Mouse (Mus musculus) liver, postnatal 0 days (tissue): ENCODE measurements around the gene Gkn2. TPM values are rescaled to one million over a fixed set of nuclear protein-coding genes. Genes with fewer than 3 reads are reported as not detected.
A peak's percentile ranks its signal among the peaks of the same experiment; 100 is the strongest.

ENCODE experiments used
- ATAC-seq: fragments of 200-750 bp; cut with Nextera tagmentation; 2 replicates; pipeline ENCODE4 v1.8.0; 2017; ENCODE audit warnings: mild to moderate bottlenecking, moderate library complexity
- DNase-seq: peaks from one replicate; pipeline ENCODE4 v3.0.0-alpha.2; 2016
- H3K27ac ChIP-seq: fragments of 300-500 bp; sonication (generic); 2 replicates; pipeline ENCODE4 v1.5.1; 2014; ENCODE audit warnings: antibody characterized with exemption, moderate library complexity, mild to moderate bottlenecking, low read depth
- H3K27me3 ChIP-seq: fragments of 300-500 bp; sonication (generic); 2 replicates; pipeline ENCODE4 v1.6.1; 2014; ENCODE audit warnings: low read length, control low read depth, mixed read lengths; ENCODE audit not compliant: insufficient read depth
- H3K36me3 ChIP-seq: fragments of 300-500 bp; sonication (generic); replicated peaks from 2 replicates; pipeline ENCODE4 v1.6.1; 2014; ENCODE audit warnings: mild to moderate bottlenecking, control low read depth, low read length, moderate library complexity, mixed read lengths; ENCODE audit not compliant: insufficient read depth
- H3K4me1 ChIP-seq: fragments of 300-500 bp; sonication (generic); 2 replicates; pipeline ENCODE4 v1.6.1; 2014; ENCODE audit warnings: antibody characterized with exemption, mild to moderate bottlenecking, control low read depth; ENCODE audit not compliant: insufficient read depth
- H3K4me2 ChIP-seq: fragments of 300-500 bp; sonication (generic); 2 replicates; pipeline ENCODE4 v1.6.1; 2014; ENCODE audit warnings: low read depth, mild to moderate bottlenecking, low read length, moderate library complexity, mixed read lengths
- H3K4me3 ChIP-seq: fragments of 300-500 bp; sonication (generic); 2 replicates; pipeline ENCODE4 v1.5.1; 2014; ENCODE audit warnings: low read depth, low read length
- H3K9ac ChIP-seq: fragments of 300-500 bp; sonication (generic); replicated peaks from 2 replicates; pipeline ENCODE4 v1.6.1; 2014; ENCODE audit warnings: mild to moderate bottlenecking, moderate library complexity
- H3K9me3 ChIP-seq: fragments of 300-500 bp; sonication (generic); 2 replicates; pipeline ENCODE4 v1.6.1; 2016; ENCODE audit warnings: mild to moderate bottlenecking, control low read depth, low read length, mixed read lengths
- CTCF ChIP-seq: sonication (generic); IDR thresholded peaks from 2 replicates; pipeline ENCODE4 v1.5.1; 2016; ENCODE audit warnings: antibody characterized with exemption, low read depth
- EP300 ChIP-seq: IDR thresholded peaks from 2 replicates; pipeline ENCODE4 v1.6.1; 2016; ENCODE audit warnings: antibody characterized with exemption, low read depth, mild to moderate bottlenecking
- WGBS: fragments of 180-500 bp; shearing (Covaris S2); extraction: QIAGEN DNeasy Blood & Tissue Kit; methylation state at CpG from one replicate; pipeline ENCODE4 v1.1.7; 2014; ENCODE audit not compliant: insufficient replicate concordance; 5-methylcytosine and 5-hydroxymethylcytosine counted together
- polyA plus RNA-seq: library from polyadenylated mRNA; unstranded; fragments of >200 nt; fragmentation: Nextera tagmentation; extraction: Ambion mirVana; gene quantifications from 2 replicates; pipeline ENCODE4 v1.2.1, GENCODE M21; 2015

Gene Gkn2
- not detected in 2 replicates for polyA plus RNA-seq

- DNase-seq, result no peak
- Histone ChIP-seq H3K4me1 (no peaks in the 10 kb centered on the region), H3K27me3 (no peaks in the 10 kb centered on the region), H3K9ac (no peak within 1 kb of the TSS), H3K4me2 (no peak within 1 kb of the TSS), H3K4me3 (no peak within 1 kb of the TSS), H3K36me3 (no peaks in the 10 kb centered on the region), H3K27ac (no peak within 1 kb of the TSS), H3K9me3 (no peaks in the 10 kb centered on the region)
- WGBS, result 70% methylated on average over 9 of the region's 9 CpGs
- no peak for TF ChIP-seq EP300
- no peak for TF ChIP-seq CTCF
- ATAC-seq, result no peak
Observed at GRCm38 (mm10) chr6:87373057-87373456, at the start of gene Gkn2. Gene Gkn2 (plus strand): TSS chr6:87373357.

GRCm38 (mm10) chr6:87323381-87323780, 49.8 kb upstream of the Gkn2 start:
- H3K4me2 ChIP-seq, result no peak overlapping the region
- H3K4me3 ChIP-seq, result no peak overlapping the region
- no peaks in the 10 kb centered on the region; the same call in 1 of the 2 replicates for H3K4me1 ChIP-seq
- no peak overlapping the region for H3K9ac ChIP-seq
- H3K27ac ChIP-seq, result no peak overlapping the region
- H3K36me3 ChIP-seq, result no peaks in the 10 kb centered on the region
- H3K27me3 ChIP-seq, result no peaks in the 10 kb centered on the region
- WGBS, result 58% methylated on average over 2 of the region's 2 CpGs
- DNase-seq (peak; percentile 39), ATAC-seq (no peak)
- no peaks in the 10 kb centered on the region for H3K9me3 ChIP-seq
- peak; percentile 85 for TF ChIP-seq CTCF
- TF ChIP-seq EP300, result no peak

GRCm38 (mm10) chr6:87326932-87327331, 46.2 kb upstream of the Gkn2 start:
- no peak overlapping the region for H3K4me2 ChIP-seq
- TF ChIP-seq CTCF (no peak), EP300 (no peak)
- H3K27me3 ChIP-seq, result no peaks in the 10 kb centered on the region
- 80% methylated on average over 2 of the region's 2 CpGs for WGBS
- no peak overlapping the region for H3K9ac ChIP-seq
- H3K4me3 ChIP-seq, result no peak overlapping the region
- no peak for DNase-seq
- H3K9me3 ChIP-seq, result no peaks in the 10 kb centered on the region
- peaks cover 5% of the 10 kb centered on the region; the same call in 1 of the 2 replicates for H3K4me1 ChIP-seq
- no peaks in the 10 kb centered on the region for H3K36me3 ChIP-seq
- ATAC-seq, result no peak
- H3K27ac ChIP-seq, result no peak overlapping the region

GRCm38 (mm10) chr6:87328265-87329173, 44.6 kb upstream of the Gkn2 start:
- TF ChIP-seq EP300 (no peak), CTCF (no peak)
- 68% methylated on average over 22 of the region's 22 CpGs for WGBS

GRCm38 (mm10) chr6:87332380-87332779, 40.8 kb upstream of the Gkn2 start:
- Histone ChIP-seq H3K36me3 (no peaks in the 10 kb centered on the region), H3K4me2 (no peak overlapping the region), H3K4me3 (no peak overlapping the region), H3K27ac (no peak overlapping the region), H3K9me3 (no peaks in the 10 kb centered on the region), H3K27me3 (peaks cover 22% of the 10 kb centered on the region), H3K9ac (no peak overlapping the region), H3K4me1 (peaks cover 8% of the 10 kb centered on the region)
- 64% methylated on average over 2 of the region's 2 CpGs for WGBS
- TF ChIP-seq EP300 (no peak), CTCF (no peak)
- ATAC-seq (no peak), DNase-seq (no peak)

More at GRCm38 (mm10) chr6:87328265-87329173, 44.6 kb upstream of the Gkn2 start:
- Histone ChIP-seq H3K4me1 (peaks cover 5% of the 10 kb centered on the region; the same call in 1 of the 2 replicates), H3K27me3 (0 out of 2 replicates have a peak, but pooled peaks cover 2% of the 10 kb centered on the region), H3K36me3 (no peaks in the 10 kb centered on the region), H3K9ac (no peak overlapping the region), H3K4me3 (no peak overlapping the region), H3K27ac (no peak overlapping the region), H3K9me3 (no peaks in the 10 kb centered on the region), H3K4me2 (no peak overlapping the region)
- ATAC-seq (peak; percentile 99), DNase-seq (peak; percentile 34)

GRCm38 (mm10) chr6:87334361-87335090, 38.6 kb upstream of the Gkn2 start:
- Histone ChIP-seq H3K36me3 (no peaks in the 10 kb centered on the region), H3K27ac (no peak overlapping the region), H3K27me3 (peaks cover 22% of the 10 kb centered on the region), H3K9me3 (no peaks in the 10 kb centered on the region), H3K4me3 (peak overlapping the region; percentile 48), H3K4me1 (peaks cover 4% of the 10 kb centered on the region; the same call in 1 of the 2 replicates), H3K4me2 (peak overlapping the region; percentile 79; the same call in 1 of the 2 replicates), H3K9ac (no peak overlapping the region)
- TF ChIP-seq CTCF (no peak), EP300 (no peak)
- ATAC-seq (no peak), DNase-seq (no peak)
- 29% methylated on average over 11 of the region's 11 CpGs for WGBS
